8 mouse cellular contexts compared by ENCODE assay signal in genomic region chr4:68906417-68907210, GRCm38 (mm10). TPM values are rescaled to one million over a fixed set of nuclear protein-coding genes. Genes with fewer than 3 reads are reported as not detected.
DNase-seq lines count a peak whose midpoint lies in the region; ATAC-seq lines count a peak whose summit lies in the region.

No protein-coding gene starts in this region.

- no peak overlapping the region for H3K27ac ChIP-seq in liver, embryonic 11.5 days (ENCODE audit: low read depth, low read length)
- H3K27ac ChIP-seq in liver, embryonic 12.5 days: no peak overlapping the region
- H3K27ac ChIP-seq in intestine, embryonic 16.5 days (ENCODE audit: low read length): no peak overlapping the region

- H3K4me3 ChIP-seq in liver, embryonic 11.5 days (ENCODE audit: low read depth, low read length): no peak overlapping the region
- no peak overlapping the region for H3K4me3 ChIP-seq in liver, embryonic 12.5 days
- H3K4me3 ChIP-seq in intestine, embryonic 16.5 days (ENCODE audit: low read length): no peak overlapping the region

- no peak overlapping the region for H3K4me2 ChIP-seq in liver, embryonic 11.5 days
- H3K4me2 ChIP-seq in liver, embryonic 12.5 days: no peak overlapping the region
- no peak overlapping the region for H3K4me2 ChIP-seq in intestine, embryonic 16.5 days (ENCODE audit: low read depth, low read length)

- H3K9me3 ChIP-seq in liver, embryonic 11.5 days (ENCODE audit: control insufficient read depth, low read length): no peaks in the 10 kb centered on the region
- H3K9me3 ChIP-seq in liver, embryonic 12.5 days (replicated peaks): no peaks in the 10 kb centered on the region
- H3K9me3 ChIP-seq in intestine, embryonic 16.5 days (ENCODE audit: control insufficient read depth, low read length): no peaks in the 10 kb centered on the region

- H3K36me3 ChIP-seq in liver, embryonic 11.5 days (ENCODE audit: control insufficient read depth, insufficient read depth, low read length): no peaks in the 10 kb centered on the region
- H3K36me3 ChIP-seq in liver, embryonic 12.5 days: no peaks in the 10 kb centered on the region
- H3K36me3 ChIP-seq in intestine, embryonic 16.5 days (ENCODE audit: control insufficient read depth, insufficient read depth, low read length): no peaks in the 10 kb centered on the region

- H3K4me1 ChIP-seq in liver, embryonic 11.5 days (replicated peaks; ENCODE audit: control insufficient read depth, insufficient read depth, low read length): no peaks in the 10 kb centered on the region
- H3K4me1 ChIP-seq in liver, embryonic 12.5 days: no peaks in the 10 kb centered on the region
- H3K4me1 ChIP-seq in intestine, embryonic 16.5 days (ENCODE audit: control insufficient read depth, insufficient read depth, low read length): no peaks in the 10 kb centered on the region

- WGBS in liver, embryonic 11.5 days: 77% methylated on average over 11 of the region's 11 CpGs
- 64% methylated on average over 11 of the region's 11 CpGs for WGBS in liver, embryonic 12.5 days (ENCODE audit: insufficient replicate concordance)
- 77% methylated on average over 11 of the region's 11 CpGs for WGBS in intestine, embryonic 16.5 days

- no peak for ATAC-seq in liver, embryonic 11.5 days (replicated peaks; ENCODE audit: low FRiP score)
- no peak for ATAC-seq in liver, embryonic 12.5 days
- peak; percentile 77 for ATAC-seq in frontal cortex, adult (ENCODE audit: low TSS enrichment)
- ATAC-seq in intestine, embryonic 16.5 days: no peak
- no peak for ATAC-seq in activated CD4-positive, CD25-positive, alpha-beta regulatory T cell, adult 4 months

- no peaks in the 10 kb centered on the region for H3K27me3 ChIP-seq in liver, embryonic 11.5 days (replicated peaks; ENCODE audit: control insufficient read depth, insufficient read depth, low read length)
- H3K27me3 ChIP-seq in liver, embryonic 12.5 days (replicated peaks): no peaks in the 10 kb centered on the region
- no peaks in the 10 kb centered on the region for H3K27me3 ChIP-seq in intestine, embryonic 16.5 days (replicated peaks; ENCODE audit: control insufficient read depth, insufficient read depth, low read length)

- DNase-seq in liver, embryonic 11.5 days (ENCODE audit: low spot score): peak; percentile 30
- DNase-seq in left cerebral cortex, adult 9 months (ENCODE audit: low spot score in 2 of 2): peak; percentile 72 to 79
- peak; percentile 6 for DNase-seq in retina, postnatal 1 day
- no peak for DNase-seq in embryo, embryonic 11 days

- H3K9ac ChIP-seq in liver, embryonic 11.5 days (ENCODE audit: low read depth, low read length): no peak overlapping the region
- H3K9ac ChIP-seq in liver, embryonic 12.5 days: no peak overlapping the region
- no peak overlapping the region for H3K9ac ChIP-seq in intestine, embryonic 16.5 days (ENCODE audit: low read depth, low read length)

RNA-seq across cellular contexts. Expression of gene Brinp1, which starts 47.6 kb away (rescaled TPM):
- 4.8 and 5.2 TPM in 2 replicates for polyA plus RNA-seq in liver, embryonic 11.5 days (2014; fragmentation: Nextera tagmentation; extraction: Ambion mirVana)
- 1.8 and 2.2 TPM in 2 replicates for polyA plus RNA-seq in liver, embryonic 12.5 days (2016; fragmentation: Nextera tagmentation; extraction: Ambion mirVana)
- 3.6 and 4.5 TPM in 2 replicates for polyA plus RNA-seq in intestine, embryonic 16.5 days (2015; fragmentation: Nextera tagmentation; extraction: Ambion mirVana)
- not detected for polyA plus RNA-seq in activated CD4-positive, CD25-positive, alpha-beta regulatory T cell, adult 4 months (2017; shearing (Covaris generic))
